Mouse (Mus musculus) naive thymus-derived CD4-positive, alpha-beta T cell, adult 2 months (primary cell): ENCODE measurements around the gene Pdilt.

Experiments used
- DNase-seq: peaks from one replicate; pipeline ENCODE4 v3.0.0-alpha.2; 2011; ENCODE audit warnings: low read depth

Gene Pdilt

DNA sequence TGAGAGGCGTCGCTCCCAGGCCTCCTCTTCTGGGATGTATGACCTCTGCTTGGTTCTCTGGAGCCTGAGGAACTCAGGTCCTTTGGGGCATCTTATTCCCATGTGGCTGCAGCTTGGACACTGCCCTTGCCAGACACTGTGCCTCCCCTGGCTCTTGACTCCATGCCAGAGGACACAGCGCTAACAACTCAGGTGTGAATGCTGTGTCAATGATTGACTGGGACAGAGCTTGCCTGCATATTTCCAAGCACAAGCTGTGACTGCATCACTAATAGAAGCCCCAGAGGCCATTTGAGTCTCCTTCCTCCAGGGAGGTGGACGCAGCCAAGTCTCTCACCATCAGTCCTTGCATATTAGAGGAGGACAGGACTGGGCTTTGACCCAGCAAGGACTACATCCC lies 12.1 kb downstream of the Pdilt start:
- DNase-seq, result no peak

DNA sequence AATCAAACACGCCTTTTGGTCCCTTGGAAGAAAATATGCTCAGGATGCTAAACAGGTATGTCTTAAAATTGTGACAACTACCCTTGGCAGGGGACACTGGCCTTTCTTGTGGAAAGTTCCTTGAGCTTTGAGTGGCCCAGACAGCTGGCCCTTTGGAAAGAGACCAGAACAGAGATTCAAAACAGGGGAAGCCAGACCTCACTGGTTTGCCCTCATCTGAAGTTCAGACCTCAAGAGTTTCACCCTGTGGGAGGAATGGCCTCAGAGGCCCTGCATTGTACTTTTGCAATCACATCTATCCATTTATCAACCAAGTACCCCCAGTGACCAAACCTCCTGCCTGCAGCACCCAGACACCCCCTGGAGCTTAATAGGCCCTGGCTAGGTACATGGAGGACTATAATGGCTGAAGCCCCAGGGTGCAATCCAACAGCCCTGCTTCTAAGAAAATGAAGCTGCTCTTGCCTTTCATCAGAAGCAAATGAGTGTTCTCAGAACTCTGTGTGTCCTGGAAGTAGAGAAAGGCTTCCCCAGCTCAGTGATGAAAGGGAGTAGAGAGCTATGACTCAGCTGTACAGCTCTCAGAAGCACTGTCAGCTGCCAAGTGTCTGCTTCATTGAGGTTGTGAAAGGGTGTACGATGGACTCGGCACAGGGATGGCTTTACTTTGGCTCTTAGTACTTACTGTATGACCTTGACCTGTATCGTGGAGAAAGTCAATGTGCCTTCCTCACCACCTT lies 33.1 kb downstream of the Pdilt start:
- DNase-seq, result no peak

GRCm38 (mm10) chr7:119486683-119487082 lies 36.6 kb downstream of the Pdilt start:
- DNase-seq, result no peak

- no peak for DNase-seq
Measured at GRCm38 (mm10) chr7:119484154-119484553, 39.1 kb downstream of the Pdilt start.

DNA sequence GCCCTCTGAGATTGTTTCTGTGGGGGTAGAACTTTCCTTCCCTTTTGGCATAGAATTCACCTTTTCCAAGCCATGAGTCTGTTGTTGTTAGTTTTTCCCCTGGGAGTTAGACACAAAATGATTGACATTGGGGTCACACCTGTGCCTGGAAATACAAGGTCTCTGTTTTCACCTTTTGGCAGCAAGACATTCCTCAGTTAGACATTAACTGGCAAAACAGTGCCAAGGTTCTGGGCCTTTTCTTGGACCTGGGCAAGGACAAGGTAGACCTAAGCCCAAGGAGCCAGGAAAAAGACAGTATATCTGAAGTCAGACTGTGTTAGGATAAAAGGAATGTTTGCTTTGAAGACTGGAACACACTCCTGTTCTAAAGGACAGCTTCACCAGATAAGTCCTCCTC lies 44.0 kb downstream of the Pdilt start, which contains the start of gene Umod:
Gene Umod, minus strand, starts transcription at position 27 of the 400 bp plus-strand sequence.
- DNase-seq, result no peak

GRCm38 (mm10) chr7:119476500-119477389 lies 46.5 kb downstream of the Pdilt start:
- no peak for DNase-seq

- no peak for DNase-seq
Measured at GRCm38 (mm10) chr7:119459185-119459584, 64.1 kb downstream of the Pdilt start, which contains the start of gene Gp2. Gp2 (minus strand) TSS chr7:119459285.

GRCm38 (mm10) chr7:119454192-119454591 lies 69.1 kb downstream of the Pdilt start:
- DNase-seq, result no peak

DNA sequence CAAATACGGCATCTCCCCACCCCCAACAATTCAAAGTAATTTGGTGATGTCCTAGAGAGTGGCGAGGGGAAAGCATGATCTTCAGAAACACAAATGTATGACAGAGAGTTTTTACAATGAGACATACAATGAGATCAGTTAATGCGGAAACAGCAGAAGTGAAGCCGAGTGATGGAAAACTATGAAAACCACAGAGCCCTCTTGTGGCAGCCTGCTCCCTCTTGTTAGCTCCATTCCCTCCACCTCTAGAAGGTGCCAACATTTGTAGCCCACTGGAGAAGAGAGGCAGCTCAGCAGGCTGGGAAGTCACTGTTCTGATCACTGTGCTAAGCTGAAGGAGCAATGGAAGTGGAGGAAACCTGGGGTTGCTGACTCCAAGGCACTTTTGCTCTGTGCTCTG lies 79.4 kb downstream of the Pdilt start:
- no peak for DNase-seq

DNA sequence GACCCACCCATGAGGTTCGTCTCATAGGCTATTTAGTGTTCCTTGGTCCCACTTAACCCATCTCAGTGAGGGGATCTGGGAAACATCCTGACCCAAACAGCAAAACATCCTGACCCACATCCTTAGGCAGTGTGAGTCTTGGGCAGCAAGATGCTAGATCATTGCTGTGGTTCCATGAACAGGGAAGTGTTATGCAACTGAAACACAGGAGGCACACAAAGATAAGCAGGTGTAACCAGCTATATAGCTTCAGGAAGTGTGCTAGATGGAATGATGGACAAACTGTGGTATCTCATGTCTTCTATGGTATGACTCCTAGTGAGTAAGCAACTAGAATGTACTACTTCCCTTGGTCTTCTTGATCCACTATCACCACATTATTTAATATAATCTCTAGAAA lies 81.4 kb downstream of the Pdilt start:
- no peak for DNase-seq
